Mouse (Mus musculus) olfactory bulb, adult 2 months (tissue): ENCODE measurements around the gene Bcam. TPM values are rescaled to one million over a fixed set of nuclear protein-coding genes. Genes with fewer than 3 reads are reported as not detected.

Source experiments
- H3K27ac ChIP-seq: fragments of 200-500 bp; 2 replicates; pipeline ENCODE4 v1.5.1; 2012; ENCODE audit warnings: low read depth, low read length; ENCODE audit not compliant: insufficient read depth
- H3K4me1 ChIP-seq: fragments of 200-500 bp; 2 replicates; pipeline ENCODE4 v1.6.1; 2012; ENCODE audit warnings: low read length; ENCODE audit not compliant: control insufficient read depth, insufficient read depth
- H3K4me3 ChIP-seq: fragments of 200-500 bp; 2 replicates; pipeline ENCODE4 v1.5.1; 2012; ENCODE audit warnings: mild to moderate bottlenecking, low read depth, low read length, moderate library complexity; ENCODE audit not compliant: insufficient read depth
- CTCF ChIP-seq: fragments of 200-500 bp; IDR thresholded peaks from 2 replicates; pipeline ENCODE4 v1.5.1; 2012; ENCODE audit warnings: low read depth, mild to moderate bottlenecking, low read length, moderate library complexity; ENCODE audit not compliant: insufficient read depth
- POLR2A ChIP-seq: fragments of 200-500 bp; IDR thresholded peaks from 2 replicates; pipeline ENCODE4 v1.6.1; 2012; ENCODE audit warnings: mild to moderate bottlenecking, low read depth, low read length, moderate library complexity; ENCODE audit not compliant: insufficient read depth
- WGBS: fragments of 180-500 bp; shearing (Covaris S2); methylation state at CpG from one replicate; pipeline ENCODE4 v1.1.7; 2018; 5-methylcytosine and 5-hydroxymethylcytosine counted together
- polyA plus RNA-seq: library from polyadenylated mRNA; stranded (reverse); fragments of >200 nt; gene quantifications from 2 replicates; pipeline ENCODE4 v1.2.4, GENCODE M21; 2012; ENCODE audit warnings: low replicate concordance; ENCODE audit not compliant: missing spikeins, insufficient read depth, insufficient read length

Bcam gene
- polyA plus RNA-seq = not detected in 2 replicates

- H3K27ac ChIP-seq = no peak within 1 kb of the TSS
- WGBS = 11% methylated on average over 9 of the region's 9 CpGs
- no peak for TF ChIP-seq POLR2A
- no peak for TF ChIP-seq CTCF
- H3K4me3 ChIP-seq = peak within 1 kb of the TSS; percentile 35
- H3K4me1 ChIP-seq = peaks cover 16% of the 10 kb centered on the region
Observed at GRCm38 (mm10) chr7:19770984-19771391, at the start of gene Bcam. Bcam (minus strand) TSS chr7:19771016.

- H3K27ac ChIP-seq = no peak overlapping the region
- TF ChIP-seq CTCF = no peak
- TF ChIP-seq POLR2A = no peak
- peaks cover 19% of the 10 kb centered on the region for H3K4me1 ChIP-seq
- H3K4me3 ChIP-seq = no peak overlapping the region
- 94% methylated on average over 7 of the region's 7 CpGs for WGBS
Observed at GRCm38 (mm10) chr7:19818875-19819274, 48.1 kb upstream of the Bcam start.

- WGBS = 90% methylated on average over 5 of the region's 5 CpGs
- Histone ChIP-seq H3K4me3 (no peak overlapping the region), H3K4me1 (peaks cover 18% of the 10 kb centered on the region), H3K27ac (no peak overlapping the region)
- TF ChIP-seq CTCF (no peak), POLR2A (no peak)
Observed at GRCm38 (mm10) chr7:19818440-19818839, 47.6 kb upstream of the Bcam start.

- 23% methylated on average over 15 of the region's 15 CpGs for WGBS
- Histone ChIP-seq H3K27ac (no peak overlapping the region), H3K4me3 (no peak overlapping the region), H3K4me1 (peaks cover 18% of the 10 kb centered on the region)
- TF ChIP-seq POLR2A = no peak
- no peak for TF ChIP-seq CTCF
Observed at GRCm38 (mm10) chr7:19817382-19818105, 46.7 kb upstream of the Bcam start.

GRCm38 (mm10) chr7:19816224-19816771, 45.5 kb upstream of the Bcam start:
- no peak overlapping the region for H3K27ac ChIP-seq
- H3K4me1 ChIP-seq = peaks cover 13% of the 10 kb centered on the region
- WGBS = 1% methylated on average over 27 of the region's 28 CpGs
- TF ChIP-seq CTCF (no peak), POLR2A (no peak)
- H3K4me3 ChIP-seq = peak overlapping the region; percentile 36

- Histone ChIP-seq H3K4me1 (peaks cover 18% of the 10 kb centered on the region), H3K27ac (no peak overlapping the region), H3K4me3 (peak overlapping the region; percentile 36)
- 17% methylated on average over 17 of the region's 17 CpGs for WGBS
- TF ChIP-seq CTCF = no peak
- TF ChIP-seq POLR2A = no peak
Observed at GRCm38 (mm10) chr7:19815296-19816223, 44.7 kb upstream of the Bcam start.

- Histone ChIP-seq H3K4me1 (peaks cover 23% of the 10 kb centered on the region), H3K27ac (no peak overlapping the region), H3K4me3 (no peak overlapping the region)
- TF ChIP-seq POLR2A (no peak), CTCF (no peak)
- 90% methylated on average over 6 of the region's 6 CpGs for WGBS
Observed at GRCm38 (mm10) chr7:19813579-19814122, 42.8 kb upstream of the Bcam start.

GRCm38 (mm10) chr7:19813161-19813560, 42.3 kb upstream of the Bcam start:
- 94% methylated on average over 4 of the region's 4 CpGs for WGBS
- H3K4me1 ChIP-seq = peaks cover 23% of the 10 kb centered on the region

More at GRCm38 (mm10) chr7:19813161-19813560, 42.3 kb upstream of the Bcam start:
- no peak overlapping the region for H3K4me3 ChIP-seq
- H3K27ac ChIP-seq = no peak overlapping the region
- TF ChIP-seq CTCF = no peak
